Mouse (Mus musculus): ENCODE measurements around the gene Tspyl1. TPM values are rescaled to one million over a fixed set of nuclear protein-coding genes. Genes with fewer than 3 reads are reported as not detected.
"Not testable (repeated sequence)": the region's sequence is repeated elsewhere in the genome, so short reads cannot be mapped to it uniquely, and the experiment has no call there.

The Tspyl1 gene
- 110 and 118 TPM in 2 replicates for polyA plus RNA-seq (2012; rRNA removed)

DNA sequence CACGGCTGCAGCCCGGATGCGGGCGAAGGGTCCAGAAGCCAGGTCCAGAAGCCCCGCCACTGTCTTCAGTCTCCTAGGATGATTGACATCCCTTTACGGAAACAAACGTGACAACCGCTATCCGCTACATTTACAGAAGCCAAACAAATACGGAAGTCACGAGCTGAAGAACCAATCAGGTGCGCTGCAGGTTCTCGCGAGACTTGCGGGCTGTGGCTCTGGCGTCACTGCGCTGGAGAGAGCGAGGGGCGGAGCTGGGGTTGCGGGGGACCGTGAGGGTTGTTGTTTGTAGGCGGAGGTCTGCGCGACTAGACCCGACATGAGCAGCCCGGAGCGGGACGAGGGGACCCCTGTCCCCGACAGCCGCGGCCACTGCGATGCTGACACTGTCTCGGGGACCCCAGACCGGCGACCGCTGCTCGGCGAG, at the start of gene Tspyl1:
Tspyl1 (plus strand) TSS at position 229 of the 427 bp plus-strand sequence.
- H3K27ac ChIP-seq (ENCODE audit: insufficient read depth, low read length), result peak within 1 kb of the TSS; percentile 88
- TF ChIP-seq CTCF (IDR thresholded peaks at IDR 0.05; ENCODE audit: extremely low read depth, insufficient read depth, low read length), result no peak
- peak; percentile 79 for TF ChIP-seq POLR2A (IDR thresholded peaks at IDR 0.05; ENCODE audit: extremely low read depth, insufficient read depth, low read length)
- peak within 1 kb of the TSS; percentile 86 for H3K4me3 ChIP-seq (ENCODE audit: insufficient read depth, low read length)
- no peaks in the 10 kb centered on the region; the same call in 1 of the 2 replicates for H3K4me1 ChIP-seq (ENCODE audit: control insufficient read depth, insufficient read depth, low read length)

- no peak overlapping the region for H3K27ac ChIP-seq (ENCODE audit: insufficient read depth, low read length)
- H3K4me3 ChIP-seq (ENCODE audit: insufficient read depth, low read length), result no peak overlapping the region
- H3K4me1 ChIP-seq (ENCODE audit: control insufficient read depth, insufficient read depth, low read length), result no peaks in the 10 kb centered on the region
- no peak for TF ChIP-seq POLR2A (IDR thresholded peaks at IDR 0.05; ENCODE audit: extremely low read depth, insufficient read depth, low read length)
- no peak for TF ChIP-seq CTCF (IDR thresholded peaks at IDR 0.05; ENCODE audit: extremely low read depth, insufficient read depth, low read length)
These were observed 48.6 kb upstream of the Tspyl1 start for GRCm38 (mm10) chr10:34233418-34233817.

DNA sequence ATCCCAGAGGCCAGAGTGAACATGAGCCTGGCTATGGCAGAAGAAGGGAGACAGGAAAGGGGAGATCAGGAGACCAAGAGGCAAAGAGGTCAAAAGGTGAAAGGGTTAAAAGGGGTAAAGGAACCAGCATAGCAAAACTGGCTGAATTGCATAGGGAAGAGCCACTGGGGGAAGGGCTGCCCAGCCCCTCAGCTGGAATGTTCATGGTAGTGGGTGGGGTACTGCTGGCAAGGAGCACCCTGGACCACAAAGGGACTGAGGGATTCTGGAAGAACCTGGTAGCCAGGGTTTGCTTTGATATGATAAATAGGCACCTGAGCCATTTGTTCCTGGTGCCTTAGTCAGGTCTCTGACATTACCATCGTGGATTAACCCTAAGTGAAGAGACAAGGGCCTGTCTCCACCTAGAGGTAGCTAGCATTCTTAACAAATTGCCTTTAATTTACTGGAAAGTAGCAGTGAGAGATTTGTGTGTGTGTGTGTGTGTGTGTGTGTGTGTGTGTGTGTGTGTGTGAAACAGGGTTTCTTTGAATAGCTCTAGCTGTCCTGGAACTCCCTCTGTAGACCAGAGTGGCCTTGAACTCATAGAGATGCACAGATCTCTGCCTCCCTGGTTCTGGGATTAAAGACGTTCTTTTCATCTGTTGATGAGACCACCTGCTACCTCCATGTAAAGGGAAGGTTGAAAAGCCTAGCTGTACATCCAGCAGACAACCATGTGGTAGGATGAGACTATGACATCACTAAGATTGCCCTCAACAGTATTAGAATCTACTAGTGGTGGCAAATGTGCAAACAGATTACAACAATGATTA, 47.9 kb upstream of the Tspyl1 start:
- no peak overlapping the region for H3K27ac ChIP-seq (ENCODE audit: insufficient read depth, low read length)
- TF ChIP-seq CTCF (IDR thresholded peaks at IDR 0.05; ENCODE audit: extremely low read depth, insufficient read depth, low read length) (0 out of 2 replicates have a peak, but pooled peaks have one; percentile 17), POLR2A (IDR thresholded peaks at IDR 0.05; ENCODE audit: extremely low read depth, insufficient read depth, low read length) (no peak)
- no peak overlapping the region for H3K4me3 ChIP-seq (ENCODE audit: insufficient read depth, low read length)
- no peaks in the 10 kb centered on the region for H3K4me1 ChIP-seq (ENCODE audit: control insufficient read depth, insufficient read depth, low read length)

DNA sequence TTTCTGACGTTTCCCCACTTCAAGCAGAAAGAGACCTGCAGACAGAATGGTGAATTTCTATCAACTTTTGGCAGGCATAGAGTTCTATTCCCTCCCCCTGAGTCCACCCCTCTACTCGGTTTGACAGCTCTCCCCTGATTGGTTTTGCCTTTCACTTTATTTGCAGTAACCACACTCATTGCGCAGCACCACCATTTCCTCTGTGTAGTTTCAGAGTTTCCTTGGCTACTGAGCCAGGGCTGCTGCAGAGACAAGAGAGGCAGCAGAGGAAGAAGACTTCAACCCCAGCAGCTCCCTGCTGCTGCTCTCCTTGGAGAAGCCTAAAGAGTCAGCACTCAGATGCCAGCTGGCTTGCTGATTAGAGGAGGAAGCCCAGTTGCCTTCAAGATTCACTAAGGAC, 46.6 kb upstream of the Tspyl1 start:
- Histone ChIP-seq H3K4me1 (ENCODE audit: control insufficient read depth, insufficient read depth, low read length) (no peaks in the 10 kb centered on the region), H3K27ac (ENCODE audit: insufficient read depth, low read length) (no peak overlapping the region)
- TF ChIP-seq CTCF (IDR thresholded peaks at IDR 0.05; ENCODE audit: extremely low read depth, insufficient read depth, low read length), result no peak
- no peak for TF ChIP-seq POLR2A (IDR thresholded peaks at IDR 0.05; ENCODE audit: extremely low read depth, insufficient read depth, low read length)

DNA sequence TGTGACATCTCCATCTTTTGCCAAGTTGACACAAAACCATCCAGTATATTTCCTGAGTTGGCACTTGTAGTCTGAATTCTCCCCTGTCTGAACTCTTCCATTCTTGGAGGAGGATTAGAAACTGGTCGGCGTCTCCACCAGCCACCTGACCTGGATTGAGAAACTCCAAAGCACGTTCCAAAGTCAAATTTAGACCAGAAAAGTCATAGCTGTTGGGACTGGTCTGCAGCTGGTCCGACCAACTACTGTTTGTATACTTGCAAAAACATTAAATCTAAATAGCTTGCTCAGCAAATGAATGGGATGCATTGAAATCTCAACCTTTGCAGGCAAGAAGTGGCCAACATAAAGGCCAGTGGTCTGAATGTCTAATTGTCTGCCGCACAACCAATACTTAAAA, 45.4 kb upstream of the Tspyl1 start:
- TF ChIP-seq CTCF (IDR thresholded peaks at IDR 0.05; ENCODE audit: extremely low read depth, insufficient read depth, low read length) (no peak), POLR2A (IDR thresholded peaks at IDR 0.05; ENCODE audit: extremely low read depth, insufficient read depth, low read length) (no peak)
- Histone ChIP-seq H3K4me3 (ENCODE audit: insufficient read depth, low read length) (no peak overlapping the region), H3K4me1 (ENCODE audit: control insufficient read depth, insufficient read depth, low read length) (no peaks in the 10 kb centered on the region), H3K27ac (ENCODE audit: insufficient read depth, low read length) (no peak overlapping the region)

More for the DNA sequence above, 46.6 kb upstream of the Tspyl1 start:
- H3K4me3 ChIP-seq (ENCODE audit: insufficient read depth, low read length), result no peak overlapping the region

DNA sequence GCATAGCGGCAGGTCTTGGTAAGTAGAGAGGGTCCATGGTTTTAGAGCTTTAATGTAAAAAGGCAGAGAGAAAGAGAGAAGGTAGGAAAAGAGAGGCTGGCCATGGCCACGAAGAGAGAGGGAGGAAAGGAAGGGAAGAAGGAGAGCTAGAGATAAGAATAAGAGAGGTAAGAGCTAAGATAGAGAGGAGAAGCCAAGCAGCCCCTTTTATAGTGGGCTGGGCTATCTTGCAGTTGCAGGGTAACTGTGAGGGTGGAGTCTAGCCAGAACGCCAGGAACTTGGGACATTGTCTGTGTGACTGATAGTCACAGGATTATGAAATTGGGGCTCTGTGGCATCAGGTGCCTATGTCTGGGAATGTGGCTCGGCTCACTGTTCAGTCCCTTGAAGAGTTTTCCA, 43.5 kb upstream of the Tspyl1 start:
- H3K4me1 ChIP-seq (ENCODE audit: control insufficient read depth, insufficient read depth, low read length), result no peaks in the 10 kb centered on the region

GRCm38 (mm10) chr10:34244745-34245144, 37.2 kb upstream of the Tspyl1 start:
- H3K27ac ChIP-seq (ENCODE audit: insufficient read depth, low read length), result no peak overlapping the region
- H3K4me1 ChIP-seq (ENCODE audit: control insufficient read depth, insufficient read depth, low read length), result no peaks in the 10 kb centered on the region
- TF ChIP-seq POLR2A (IDR thresholded peaks at IDR 0.05; ENCODE audit: extremely low read depth, insufficient read depth, low read length) (no peak), CTCF (IDR thresholded peaks at IDR 0.05; ENCODE audit: extremely low read depth, insufficient read depth, low read length) (no peak)
- H3K4me3 ChIP-seq (ENCODE audit: insufficient read depth, low read length), result no peak overlapping the region

More for the DNA sequence above, 43.5 kb upstream of the Tspyl1 start:
- TF ChIP-seq POLR2A (IDR thresholded peaks at IDR 0.05; ENCODE audit: extremely low read depth, insufficient read depth, low read length) (no peak), CTCF (IDR thresholded peaks at IDR 0.05; ENCODE audit: extremely low read depth, insufficient read depth, low read length) (no peak)
- H3K27ac ChIP-seq (ENCODE audit: insufficient read depth, low read length), result no peak overlapping the region
- H3K4me3 ChIP-seq (ENCODE audit: insufficient read depth, low read length), result no peak overlapping the region

DNA sequence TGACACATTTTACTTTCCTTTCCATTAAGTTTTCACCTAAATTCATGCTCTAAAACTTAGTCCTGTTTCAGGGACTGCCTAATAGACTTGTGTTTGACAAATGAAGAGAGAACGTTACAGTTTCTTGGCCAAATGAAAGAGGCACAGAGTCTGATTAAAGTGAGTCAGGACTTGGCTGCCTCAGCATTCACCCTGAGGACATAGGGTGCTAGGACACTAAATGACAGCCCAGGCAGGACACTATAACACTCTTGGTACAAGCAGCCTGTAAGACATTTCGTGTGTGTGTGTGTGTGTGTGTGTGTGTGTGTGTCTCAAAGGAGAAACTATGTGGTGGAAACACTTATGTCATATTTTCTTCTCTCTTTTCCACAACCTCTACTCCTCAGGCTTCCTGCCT, 35.9 kb upstream of the Tspyl1 start:
- H3K27ac ChIP-seq (ENCODE audit: insufficient read depth, low read length), result no peak overlapping the region
- TF ChIP-seq POLR2A (IDR thresholded peaks at IDR 0.05; ENCODE audit: extremely low read depth, insufficient read depth, low read length), result no peak
- TF ChIP-seq CTCF (IDR thresholded peaks at IDR 0.05; ENCODE audit: extremely low read depth, insufficient read depth, low read length), result no peak
- no peak overlapping the region for H3K4me3 ChIP-seq (ENCODE audit: insufficient read depth, low read length)
- no peaks in the 10 kb centered on the region for H3K4me1 ChIP-seq (ENCODE audit: control insufficient read depth, insufficient read depth, low read length)

- Histone ChIP-seq H3K27ac (ENCODE audit: insufficient read depth, low read length) (no peak overlapping the region), H3K4me1 (ENCODE audit: control insufficient read depth, insufficient read depth, low read length) (no peaks in the 10 kb centered on the region), H3K4me3 (ENCODE audit: insufficient read depth, low read length) (no peak overlapping the region)
- TF ChIP-seq POLR2A (IDR thresholded peaks at IDR 0.05; ENCODE audit: extremely low read depth, insufficient read depth, low read length) (no peak), CTCF (IDR thresholded peaks at IDR 0.05; ENCODE audit: extremely low read depth, insufficient read depth, low read length) (no peak)
These were observed 34.2 kb upstream of the Tspyl1 start for GRCm38 (mm10) chr10:34247757-34248156.

- Histone ChIP-seq H3K27ac (ENCODE audit: insufficient read depth, low read length) (no peak overlapping the region), H3K4me3 (ENCODE audit: insufficient read depth, low read length) (no peak overlapping the region), H3K4me1 (ENCODE audit: control insufficient read depth, insufficient read depth, low read length) (no peaks in the 10 kb centered on the region)
- TF ChIP-seq POLR2A (IDR thresholded peaks at IDR 0.05; ENCODE audit: extremely low read depth, insufficient read depth, low read length) (no peak), CTCF (IDR thresholded peaks at IDR 0.05; ENCODE audit: extremely low read depth, insufficient read depth, low read length) (no peak)
These were observed 32.4 kb upstream of the Tspyl1 start for GRCm38 (mm10) chr10:34249594-34249993.

- H3K27ac ChIP-seq (ENCODE audit: insufficient read depth, low read length); H3K4me1 ChIP-seq (ENCODE audit: control insufficient read depth, insufficient read depth, low read length); H3K4me3 ChIP-seq (ENCODE audit: insufficient read depth, low read length): not testable (repeated sequence)
These were observed 29.2 kb upstream of the Tspyl1 start for GRCm38 (mm10) chr10:34252833-34253232.

All from cortical plate, adult 2 months (tissue).